Comparison of ENCODE assay signal across 8 mouse cellular contexts in the genomic region with DNA sequence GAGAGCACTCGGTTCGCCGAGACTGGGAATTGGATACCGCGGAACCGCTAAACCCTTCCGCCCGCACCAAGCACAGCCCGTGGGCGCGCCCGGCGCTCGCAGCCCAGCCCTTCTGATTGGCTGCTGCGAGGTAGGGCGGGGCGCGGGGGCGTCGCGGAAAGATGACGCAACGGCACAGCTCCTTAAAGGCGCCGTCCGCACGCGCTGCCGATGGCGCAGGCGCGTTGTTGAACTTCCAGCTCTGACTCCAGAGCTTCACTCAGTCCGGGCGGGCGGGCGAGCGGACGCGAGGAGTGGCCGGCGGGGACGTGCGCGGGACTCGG. TPM values are rescaled to one million over a fixed set of nuclear protein-coding genes. Genes with fewer than 3 reads are reported as not detected.
DNase-seq lines count a peak whose midpoint lies in the region; ATAC-seq and TF ChIP-seq lines count a peak whose summit lies in the region.

No protein-coding gene starts in this region.

- peak overlapping the region; percentile 83 for H3K4me3 ChIP-seq in gastrocnemius, adult 2 months
- H3K4me3 ChIP-seq in megakaryocyte, embryonic 14.5 days (replicated peaks), result peak overlapping the region; percentile 98

- intact Hi-C loops in gastrocnemius, adult 2 months (cut with DNase I), result loop anchor here (5.0 kb wide), 1 partner anchor 165 kb away; the partner anchor contains the start of gene Gcsh

- H3K36me3 ChIP-seq in megakaryocyte, embryonic 14.5 days (replicated peaks; ENCODE audit: low read length), result peaks cover 7% of the 10 kb centered on the region

- no peaks in the 10 kb centered on the region for H3K27me3 ChIP-seq in megakaryocyte, embryonic 14.5 days (replicated peaks)

- peak; percentile 91 for ATAC-seq in common myeloid progenitor, adult 5-6 weeks (replicated peaks; ENCODE audit: low read depth, poor library complexity, severe bottlenecking)

- TF ChIP-seq CTCF in gastrocnemius, adult 2 months (IDR thresholded peaks at IDR 0.05), result no peak

- H3K27ac ChIP-seq in gastrocnemius, adult 2 months, result peak overlapping the region; percentile 91

- H3K4me1 ChIP-seq in megakaryocyte, embryonic 14.5 days, result peaks cover 59% of the 10 kb centered on the region

- peak; percentile 98 for DNase-seq in ZHBTc4 (ENCODE audit: low read depth, low spot score)
- DNase-seq in gastrocnemius, adult 2 months, result peak; percentile 98
- DNase-seq in hindlimb bud, embryonic 11.5 days (ENCODE audit: extremely low spot score, low read depth, low spot score), result peak; percentile 78
- peak; percentile 97 for DNase-seq in left cerebral cortex, adult 8-10 months (ENCODE audit: low spot score in 2 of 2)
- DNase-seq in right cerebral cortex, postnatal 10 days (ENCODE audit: low spot score in 2 of 2), result peak; percentile 98
- DNase-seq in urinary bladder, postnatal 25 days (ENCODE audit: low spot score), result peak; percentile 98

- H3K9me3 ChIP-seq in megakaryocyte, embryonic 14.5 days, result no peaks in the 10 kb centered on the region

RNA-seq across cellular contexts. Expression of gene Gan, which starts 0.2 kb away (rescaled TPM):
- total RNA-seq in common myeloid progenitor, adult 5-6 weeks (2017), result 5.4 and 5.7 TPM in 2 replicates
- 1 to 10 TPM; 4.8 to 5.9 TPM for total RNA-seq in gastrocnemius, adult 2 months (2021)
- total RNA-seq in left cerebral cortex, adult 8-10 months (2022), result 10 to 100 TPM; 17.0 to 18.2 (median 17.5) TPM
- polyA plus RNA-seq in megakaryocyte, embryonic 14.5 days (2012; ENCODE audit: insufficient read depth, low replicate concordance), result 1.7 and 2.1 TPM in 2 replicates

Comparison
In these comparisons a context has a peak if more than half of its experiments do, and no peak if none do; other contexts are left out.
1. Peak in every context shown above with its lines: DNase-seq, ATAC-seq, H3K4me3 ChIP-seq and H3K27ac ChIP-seq.